Mouse (Mus musculus): ENCODE results near the gene Ncbp2.

Ncbp2 gene

DNA sequence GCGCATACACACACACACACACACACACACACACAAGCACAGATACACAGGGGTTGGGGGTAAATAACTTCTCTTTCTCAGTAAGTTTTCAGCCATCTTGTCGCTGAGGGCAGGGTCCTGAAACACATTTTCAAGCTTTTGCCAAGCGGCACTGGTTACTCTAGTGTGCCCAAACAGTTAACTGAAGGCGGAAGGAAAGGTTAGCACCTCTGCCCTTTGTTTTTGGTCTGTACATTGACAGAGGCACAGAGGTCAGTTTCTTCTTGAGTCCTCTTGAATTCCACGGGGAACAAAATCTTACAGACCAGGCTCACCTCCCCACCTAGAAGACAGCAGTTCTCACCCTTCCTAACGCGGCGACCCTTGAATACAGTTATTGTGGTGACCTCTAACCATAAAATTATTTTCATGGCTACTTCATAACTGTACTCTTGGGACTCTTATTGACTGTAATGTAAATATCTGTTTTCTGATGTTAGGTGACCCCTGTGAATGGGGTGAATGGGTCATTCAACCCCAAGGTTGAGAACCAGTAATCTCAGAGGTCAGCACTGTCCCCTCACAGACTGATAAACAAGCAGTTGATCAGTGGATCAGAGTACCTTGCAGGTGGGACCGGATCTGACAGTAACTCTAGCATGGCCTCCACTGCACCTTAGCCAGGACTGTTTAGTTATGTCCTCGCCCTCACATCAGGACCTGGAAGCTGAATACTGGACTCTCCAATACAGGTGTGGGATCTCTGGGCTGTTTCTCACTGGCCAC lies 60.4 kb downstream of the Ncbp2 start:
- in situ Hi-C loops (cut with MboI, MseI): no loop called here

DNA sequence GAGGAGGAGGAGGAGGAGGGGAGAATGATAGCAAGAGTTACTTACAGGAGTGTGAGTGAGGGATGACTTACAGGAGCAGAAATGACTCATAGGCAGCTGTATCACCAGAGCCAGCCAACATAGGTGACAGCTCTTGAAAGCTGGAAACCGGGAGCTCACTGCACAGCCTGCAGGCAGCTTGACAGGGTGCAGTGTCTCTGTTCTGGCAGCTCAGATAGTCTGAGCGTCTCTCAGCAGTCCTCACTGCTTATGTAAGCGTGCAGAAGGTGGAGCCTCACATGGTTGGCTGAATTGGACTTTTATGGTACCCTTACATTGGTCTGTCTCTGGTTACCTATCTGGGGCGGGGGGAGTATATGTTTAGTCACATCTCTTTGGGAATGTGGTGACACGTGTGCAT lies 61.6 kb downstream of the Ncbp2 start:
- in situ Hi-C loops (cut with MboI, MseI): no loop called here

DNA sequence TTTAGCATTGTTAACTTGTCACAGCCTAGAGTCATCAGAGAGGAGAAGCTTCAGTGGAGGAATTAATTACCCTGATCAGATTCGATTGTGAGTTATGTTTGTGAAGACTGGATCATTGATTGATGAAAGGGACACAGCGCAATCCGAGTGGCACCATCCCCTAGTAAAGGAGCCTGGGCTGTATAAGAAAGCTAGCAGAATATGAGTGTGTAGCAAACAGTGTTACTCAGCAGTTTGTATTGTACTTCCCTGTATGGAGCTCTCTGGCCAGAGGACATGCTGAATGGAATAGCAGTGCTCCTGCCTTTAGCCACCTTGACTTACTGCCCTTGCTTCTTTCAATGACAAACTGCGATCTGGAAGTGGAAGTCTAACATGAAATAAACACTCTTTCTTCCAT lies 62.0 kb downstream of the Ncbp2 start:
- in situ Hi-C loops (cut with MboI, MseI): no loop called here
